Mouse (Mus musculus) stomach, postnatal 0 days (tissue): ENCODE results near the gene Gm21454. TPM values are rescaled to one million over a fixed set of nuclear protein-coding genes. Genes with fewer than 3 reads are reported as not detected.
"Not testable (repeated sequence)": the region's sequence is repeated elsewhere in the genome, so short reads cannot be mapped to it uniquely, and the experiment has no call there.

Source experiments
- ATAC-seq: fragments of 200-750 bp; cut with Nextera tagmentation; 2 replicates; pipeline ENCODE4 v1.8.0; 2017; ENCODE audit not compliant: low FRiP score, low TSS enrichment
- DNase-seq: peaks from one replicate; pipeline ENCODE4 v3.0.0-alpha.2; 2016; ENCODE audit warnings: low spot score
- H3K27ac ChIP-seq: fragments of 300-500 bp; sonication (generic); replicated peaks from 2 replicates; pipeline ENCODE4 v1.5.1; 2014; ENCODE audit warnings: mild to moderate bottlenecking, control low read depth
- H3K27me3 ChIP-seq: fragments of 300-500 bp; sonication (generic); 2 replicates; pipeline ENCODE4 v1.6.1; 2014; ENCODE audit warnings: low read length; ENCODE audit not compliant: control insufficient read depth, insufficient read depth
- H3K36me3 ChIP-seq: fragments of 300-500 bp; sonication (generic); 2 replicates; pipeline ENCODE4 v1.6.1; 2014; ENCODE audit warnings: low read length, mixed read lengths; ENCODE audit not compliant: control insufficient read depth, insufficient read depth
- H3K4me1 ChIP-seq: fragments of 300-500 bp; sonication (generic); replicated peaks from 2 replicates; pipeline ENCODE4 v1.6.1; 2014; ENCODE audit warnings: antibody characterized with exemption; ENCODE audit not compliant: control insufficient read depth, insufficient read depth
- H3K4me2 ChIP-seq: fragments of 300-500 bp; sonication (generic); replicated peaks from 2 replicates; pipeline ENCODE4 v1.6.1; 2014; ENCODE audit warnings: low read depth, mild to moderate bottlenecking, control low read depth, moderate library complexity
- H3K4me3 ChIP-seq: fragments of 300-500 bp; sonication (generic); 2 replicates; pipeline ENCODE4 v1.5.1; 2014; ENCODE audit warnings: low read depth, low read length, control low read depth
- H3K9ac ChIP-seq: fragments of 300-500 bp; sonication (generic); 2 replicates; pipeline ENCODE4 v1.6.1; 2014; ENCODE audit warnings: mild to moderate bottlenecking, low read length, control low read depth, mixed read lengths
- H3K9me3 ChIP-seq: fragments of 300-500 bp; sonication (generic); 2 replicates; pipeline ENCODE4 v1.6.1; 2016; ENCODE audit warnings: low read length; ENCODE audit not compliant: control insufficient read depth
- WGBS: fragments of 180-500 bp; shearing (Covaris S2); extraction: QIAGEN DNeasy Blood & Tissue Kit; methylation state at CpG from one replicate; pipeline ENCODE4 v1.1.7; 2014; 5-methylcytosine and 5-hydroxymethylcytosine counted together
- polyA plus RNA-seq: library from polyadenylated mRNA; unstranded; fragments of >200 nt; fragmentation: Nextera tagmentation; extraction: Ambion mirVana; gene quantifications from 2 replicates; pipeline ENCODE4 v1.2.1, GENCODE M21; 2015

The Gm21454 gene
- polyA plus RNA-seq = not detected in 2 replicates

- not testable (repeated sequence) for H3K9ac ChIP-seq, ATAC-seq, H3K27ac ChIP-seq, H3K4me2 ChIP-seq, H3K4me3 ChIP-seq, H3K4me1 ChIP-seq, DNase-seq, H3K9me3 ChIP-seq, H3K36me3 ChIP-seq, H3K27me3 ChIP-seq
Observed at GRCm38 (mm10) chrY:13252091-13252490, at the start of gene Gm21454, which contains the start of gene Gm21440. Gene Gm21454 (plus strand): TSS chrY:13252442. Gene Gm21440 (plus strand): TSS chrY:13252391.

- ATAC-seq, H3K9ac ChIP-seq, H3K4me3 ChIP-seq, H3K4me1 ChIP-seq, H3K27ac ChIP-seq, H3K27me3 ChIP-seq, DNase-seq, H3K36me3 ChIP-seq, H3K4me2 ChIP-seq, H3K9me3 ChIP-seq: not testable (repeated sequence)
- WGBS = no CpG with 5 or more reads among the region's 3 CpGs
Observed at GRCm38 (mm10) chrY:13223828-13224227, 28.4 kb upstream of the Gm21454 start, which contains the start of gene Gm21828. Gene Gm21828 (minus strand): TSS chrY:13223928.

GRCm38 (mm10) chrY:13348963-13349362, 96.7 kb downstream of the Gm21454 start, which contains the start of gene Gm21725:
Gene Gm21725 (minus strand): TSS chrY:13349063.
- not testable (repeated sequence) for H3K27ac ChIP-seq, H3K4me2 ChIP-seq, DNase-seq, H3K4me3 ChIP-seq, H3K9me3 ChIP-seq, H3K4me1 ChIP-seq, H3K27me3 ChIP-seq, ATAC-seq, H3K36me3 ChIP-seq, H3K9ac ChIP-seq
- no CpG with 5 or more reads among the region's 3 CpGs for WGBS

Other genes with a start within 250 kb of the Gm21454 start
- not detected in 2 replicates for gene Gm20807, start 209.6 kb upstream of the Gm21454 start, polyA plus RNA-seq
- gene Gm21891, start 119.0 kb upstream of the Gm21454 start, polyA plus RNA-seq = not detected in 2 replicates
- not detected in 2 replicates for gene Gm21425, start 90.5 kb upstream of the Gm21454 start, polyA plus RNA-seq
- gene Gm21828, start 28.5 kb upstream of the Gm21454 start, polyA plus RNA-seq = not detected in 2 replicates
- gene Gm21440, start 51 bp upstream of the Gm21454 start, polyA plus RNA-seq = not detected in 2 replicates
- gene Gm21725, start 96.6 kb downstream of the Gm21454 start, polyA plus RNA-seq = not detected in 2 replicates
- not detected in 2 replicates for gene Gm21866, start 213.1 kb downstream of the Gm21454 start, polyA plus RNA-seq
- not detected in 2 replicates for gene Gm20773, start 241.6 kb downstream of the Gm21454 start, polyA plus RNA-seq